Mouse (Mus musculus) forebrain, embryonic 14.5 days (tissue): Measurements from ENCODE around the gene Igf2bp1. TPM values are rescaled to one million over a fixed set of nuclear protein-coding genes. Genes with fewer than 3 reads are reported as not detected.

Experiments used
- ATAC-seq: fragments of 200-750 bp; cut with Nextera tagmentation; 2 replicates; pipeline ENCODE4 v1.8.0; 2017; ENCODE audit warnings: mild to moderate bottlenecking, moderate library complexity
- DNase-seq: peaks from one replicate; pipeline ENCODE4 v3.0.0-alpha.2; 2015; ENCODE audit warnings: low spot score
- H3K27ac ChIP-seq: fragments of 300-500 bp; sonication (generic); 2 replicates; pipeline ENCODE4 v1.5.1; 2014; ENCODE audit warnings: low read depth, mild to moderate bottlenecking, control low read depth, low read length, moderate library complexity
- H3K27me3 ChIP-seq: fragments of 300-500 bp; sonication (generic); replicated peaks from 2 replicates; pipeline ENCODE4 v1.6.1; 2014; ENCODE audit warnings: low read length, control low read depth, mixed read lengths; ENCODE audit not compliant: control insufficient read depth, insufficient read depth
- H3K36me3 ChIP-seq: fragments of 300-500 bp; sonication (generic); 2 replicates; pipeline ENCODE4 v1.6.1; 2014; ENCODE audit warnings: low read length, control low read depth; ENCODE audit not compliant: control insufficient read depth, insufficient read depth
- H3K4me1 ChIP-seq: fragments of 300-500 bp; sonication (generic); 2 replicates; pipeline ENCODE4 v1.6.1; 2014; ENCODE audit warnings: antibody characterized with exemption, low read length, control low read depth; ENCODE audit not compliant: control insufficient read depth, insufficient read depth
- H3K4me2 ChIP-seq: fragments of 300-500 bp; sonication (generic); 2 replicates; pipeline ENCODE4 v1.6.1; 2014; ENCODE audit warnings: mild to moderate bottlenecking, control low read depth, low read length
- H3K4me3 ChIP-seq: fragments of 300-500 bp; sonication (generic); 2 replicates; pipeline ENCODE4 v1.5.1; 2014; ENCODE audit warnings: low read depth, low read length, control low read depth
- H3K9ac ChIP-seq: fragments of 300-500 bp; sonication (generic); 2 replicates; pipeline ENCODE4 v1.6.1; 2014; ENCODE audit warnings: mild to moderate bottlenecking, low read length, control low read depth, moderate library complexity
- H3K9me3 ChIP-seq: fragments of 300-500 bp; sonication (generic); replicated peaks from 2 replicates; pipeline ENCODE4 v1.6.1; 2016; ENCODE audit warnings: low read length, control low read depth, mixed read lengths; ENCODE audit not compliant: control insufficient read depth
- WGBS: fragments of 180-500 bp; shearing (Covaris S2); extraction: QIAGEN DNeasy Blood & Tissue Kit; methylation state at CpG from one replicate; pipeline ENCODE4 v1.1.7; 2014; 5-methylcytosine and 5-hydroxymethylcytosine counted together
- polyA plus RNA-seq: library from polyadenylated mRNA; unstranded; fragments of >200 nt; fragmentation: Nextera tagmentation; extraction: Ambion mirVana; gene quantifications from 2 replicates; pipeline ENCODE4 v1.2.1, GENCODE M21; 2014

The Igf2bp1 gene
- polyA plus RNA-seq, 1 experiment from 2014 or later, result 15.3 TPM

DNA sequence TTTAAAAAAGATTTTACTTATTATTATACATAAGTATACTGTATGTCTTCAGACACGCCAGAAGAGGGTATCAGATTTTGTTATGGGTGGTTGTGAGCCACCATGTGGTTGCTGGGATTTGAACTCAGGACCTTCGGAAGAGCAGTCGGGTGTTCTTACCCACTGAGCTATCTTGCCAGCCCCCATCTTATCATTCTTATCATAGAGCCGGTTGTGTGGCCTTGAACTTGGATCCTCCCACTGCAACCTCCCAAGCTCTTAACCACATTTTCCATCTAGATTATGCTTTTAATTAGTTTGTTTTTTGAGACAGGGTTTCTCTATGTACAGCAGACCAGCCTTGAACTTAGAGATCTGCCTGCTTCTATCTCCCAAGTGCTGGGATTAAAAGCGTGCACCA is 31.8 kb upstream of the Igf2bp1 start:
- H3K4me3 ChIP-seq, result no peak overlapping the region
- H3K27ac ChIP-seq, result no peak overlapping the region
- no peak overlapping the region for H3K4me2 ChIP-seq
- no peak overlapping the region for H3K9ac ChIP-seq
- 90% methylated on average over 5 of the region's 5 CpGs for WGBS
- DNase-seq, result no peak
- H3K9me3 ChIP-seq, result no peaks in the 10 kb centered on the region
- ATAC-seq, result no peak
- no peaks in the 10 kb centered on the region for H3K27me3 ChIP-seq
- peaks cover 16% of the 10 kb centered on the region for H3K4me1 ChIP-seq
- H3K36me3 ChIP-seq, result peaks cover 18% of the 10 kb centered on the region; the same call in 1 of the 2 replicates

DNA sequence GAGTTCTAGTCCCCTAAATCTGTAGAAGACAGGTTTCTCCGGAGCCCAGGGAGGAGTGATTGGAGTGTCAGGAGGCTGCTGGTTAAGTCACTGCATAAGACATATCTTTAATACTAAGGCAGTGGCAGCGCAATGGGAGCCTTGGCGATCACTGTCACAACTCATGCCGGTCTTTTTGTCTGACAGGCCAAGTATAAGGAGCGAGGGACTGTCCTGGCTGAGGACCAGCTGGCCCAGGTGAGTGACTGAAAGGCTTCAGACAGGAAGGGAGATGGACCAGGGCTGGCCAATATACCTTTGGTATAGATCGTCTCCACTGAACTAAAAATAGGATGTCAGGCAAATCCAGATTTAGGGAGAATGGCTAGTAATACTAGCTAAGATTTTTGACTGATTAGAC is 29.4 kb upstream of the Igf2bp1 start:
- H3K27ac ChIP-seq, result 0 out of 2 replicates have a peak overlapping the region, but pooled peaks have one; percentile 9
- WGBS, result 7% methylated on average over 6 of the region's 6 CpGs

DNA sequence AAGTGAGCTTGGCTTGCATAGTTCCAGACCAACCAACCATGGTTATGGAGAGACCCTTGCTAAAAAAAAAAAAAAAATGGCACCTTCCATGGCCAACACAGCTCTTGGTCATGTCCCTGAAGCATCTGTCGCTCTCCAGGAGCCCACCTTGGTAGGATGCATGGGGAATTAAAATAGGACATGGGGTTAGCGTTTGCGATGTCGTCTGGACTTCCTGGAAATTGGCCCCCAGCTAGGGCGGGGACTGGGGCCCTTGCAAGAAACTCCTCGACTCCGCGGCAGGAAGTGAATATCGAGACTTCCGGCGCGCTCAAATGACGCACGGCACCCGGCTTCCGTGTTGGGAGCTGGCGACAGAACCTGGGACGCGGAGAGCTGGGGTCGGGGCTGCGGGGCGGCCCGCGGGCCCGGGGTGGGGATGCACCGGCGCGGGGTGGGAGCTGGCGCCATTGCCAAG is 28.9 kb upstream of the Igf2bp1 start, which contains the start of gene Snf8:
TSS of gene Snf8 (plus strand) at position 290 of the 457 bp plus-strand sequence.
- Histone ChIP-seq H3K27me3 (no peaks in the 10 kb centered on the region), H3K4me3 (peak within 1 kb of the TSS; percentile 79), H3K9me3 (no peaks in the 10 kb centered on the region), H3K9ac (peak within 1 kb of the TSS; percentile 81), H3K27ac (peak within 1 kb of the TSS; percentile 9; the same call in 1 of the 2 replicates), H3K36me3 (peaks cover 11% of the 10 kb centered on the region; the same call in 1 of the 2 replicates), H3K4me1 (peaks cover 16% of the 10 kb centered on the region), H3K4me2 (peak within 1 kb of the TSS; percentile 94)
- under 1% methylated on average over 29 of the region's 29 CpGs for WGBS
- ATAC-seq (peak; percentile 91), DNase-seq (peak; percentile 96)

More for the DNA sequence above, 29.4 kb upstream of the Igf2bp1 start:
- ATAC-seq, result no peak; the same call in 1 of the 2 replicates
- no peaks in the 10 kb centered on the region for H3K27me3 ChIP-seq
- peak overlapping the region; percentile 94 for H3K4me2 ChIP-seq
- peak overlapping the region; percentile 81 for H3K9ac ChIP-seq
- peak overlapping the region; percentile 79 for H3K4me3 ChIP-seq
- H3K36me3 ChIP-seq, result peaks cover 11% of the 10 kb centered on the region; the same call in 1 of the 2 replicates
- H3K9me3 ChIP-seq, result no peaks in the 10 kb centered on the region
- peak; percentile 17 for DNase-seq
- peaks cover 16% of the 10 kb centered on the region for H3K4me1 ChIP-seq

DNA sequence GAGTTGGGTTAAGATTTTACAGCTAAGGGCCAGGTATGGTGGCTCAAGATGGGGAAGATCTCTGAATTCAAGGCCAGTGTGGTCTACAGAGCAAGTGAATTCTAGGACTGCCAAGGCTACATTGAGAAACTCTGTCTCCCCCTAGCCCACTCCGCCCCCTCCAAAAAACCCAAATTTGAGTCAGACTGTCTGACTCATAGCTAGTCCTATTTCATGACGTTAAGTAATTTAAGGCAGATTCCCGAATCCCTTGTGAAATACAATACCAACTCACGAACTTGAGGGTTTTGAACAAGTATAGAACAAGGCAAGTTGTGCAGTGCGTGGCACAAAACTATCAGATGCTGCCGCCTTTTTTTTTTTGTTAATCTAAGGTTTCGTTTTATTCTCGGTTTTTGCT is 28.4 kb upstream of the Igf2bp1 start:
- H3K9ac ChIP-seq, result peak overlapping the region; percentile 81
- H3K27me3 ChIP-seq, result no peaks in the 10 kb centered on the region
- peaks cover 16% of the 10 kb centered on the region for H3K4me1 ChIP-seq
- no peaks in the 10 kb centered on the region for H3K9me3 ChIP-seq
- peaks cover 6% of the 10 kb centered on the region; the same call in 1 of the 2 replicates for H3K36me3 ChIP-seq
- ATAC-seq, result no peak
- no peak overlapping the region for H3K27ac ChIP-seq
- DNase-seq, result no peak
- peak overlapping the region; percentile 79 for H3K4me3 ChIP-seq
- 55% methylated on average over 8 of the region's 8 CpGs for WGBS
- H3K4me2 ChIP-seq, result peak overlapping the region; percentile 94

DNA sequence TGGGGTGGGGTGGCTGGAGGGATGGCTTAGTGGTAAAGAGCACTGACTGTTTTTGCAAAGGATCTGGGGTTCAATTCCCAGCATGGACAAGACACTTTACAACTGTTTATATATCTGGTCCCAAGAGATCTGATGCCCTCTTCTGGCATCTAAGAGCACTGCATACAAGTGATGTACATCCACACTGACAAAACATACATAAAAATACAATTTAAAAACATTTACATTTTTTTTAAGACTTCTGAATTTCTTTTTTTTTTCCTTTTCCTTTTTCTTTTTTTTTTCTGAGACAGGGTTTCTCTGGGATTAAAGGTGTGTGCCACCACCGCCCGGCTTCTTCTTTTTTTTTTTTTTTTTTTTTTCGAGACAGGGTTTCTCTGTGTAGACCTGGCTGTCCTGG is 27.5 kb upstream of the Igf2bp1 start:
- peaks cover 16% of the 10 kb centered on the region for H3K4me1 ChIP-seq
- DNase-seq, result peak; percentile 31
- no peak overlapping the region for H3K4me3 ChIP-seq
- H3K36me3 ChIP-seq, result peaks cover 3% of the 10 kb centered on the region; the same call in 1 of the 2 replicates
- WGBS, result 100% methylated on average over 2 of the region's 3 CpGs
- no peaks in the 10 kb centered on the region for H3K27me3 ChIP-seq
- no peak for ATAC-seq
- H3K9ac ChIP-seq, result no peak overlapping the region
- no peak overlapping the region for H3K4me2 ChIP-seq
- no peak overlapping the region for H3K27ac ChIP-seq
- no peaks in the 10 kb centered on the region for H3K9me3 ChIP-seq

DNA sequence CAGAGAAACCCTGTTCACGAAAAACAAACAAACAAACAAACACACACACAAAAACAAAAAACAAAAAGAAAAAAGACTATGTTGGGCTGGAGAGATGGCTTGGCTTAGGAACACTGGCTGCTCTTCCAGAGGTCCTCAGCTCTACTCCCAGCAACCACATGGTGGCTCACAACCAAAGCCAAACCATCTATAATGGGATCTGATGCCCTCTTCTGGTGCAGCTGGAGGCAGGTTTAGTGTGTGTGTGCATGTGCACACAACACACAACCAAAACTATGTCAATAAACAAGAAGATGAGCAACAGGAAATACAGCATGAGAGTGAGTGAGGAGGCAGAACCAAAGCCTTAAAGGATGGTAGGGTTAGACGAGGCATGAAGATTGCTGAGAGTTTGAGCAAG is 26.0 kb upstream of the Igf2bp1 start:
- Histone ChIP-seq H3K9ac (no peak overlapping the region), H3K4me2 (no peak overlapping the region), H3K4me3 (no peak overlapping the region), H3K27ac (no peak overlapping the region), H3K36me3 (no peaks in the 10 kb centered on the region; the same call in 1 of the 2 replicates), H3K4me1 (peaks cover 16% of the 10 kb centered on the region), H3K9me3 (no peaks in the 10 kb centered on the region), H3K27me3 (no peaks in the 10 kb centered on the region)
- 83% methylated on average over 2 of the region's 2 CpGs for WGBS
- ATAC-seq (no peak), DNase-seq (no peak)

DNA sequence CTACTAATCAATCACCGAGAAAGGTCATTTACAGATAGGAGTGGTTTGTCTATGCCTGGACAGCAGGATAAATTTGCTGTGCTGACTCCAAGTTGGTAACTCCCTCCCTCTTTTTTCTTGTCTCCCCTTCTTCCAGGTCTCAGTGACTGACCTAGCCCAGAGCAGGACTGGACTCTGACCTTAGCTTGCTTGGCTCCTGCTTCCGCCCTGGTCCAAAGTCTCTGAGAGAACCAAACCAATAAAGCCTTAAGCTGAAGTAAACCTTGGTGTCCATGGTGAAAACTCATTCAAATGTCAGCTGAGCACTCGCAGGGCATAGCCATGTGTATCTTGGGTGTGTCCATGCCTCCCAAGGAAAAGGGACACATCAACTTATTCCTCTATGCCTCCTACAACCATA is 24.8 kb upstream of the Igf2bp1 start:
- Histone ChIP-seq H3K4me2 (no peak overlapping the region), H3K27me3 (no peaks in the 10 kb centered on the region), H3K36me3 (no peaks in the 10 kb centered on the region), H3K4me3 (no peak overlapping the region), H3K27ac (no peak overlapping the region), H3K9ac (no peak overlapping the region), H3K9me3 (no peaks in the 10 kb centered on the region), H3K4me1 (peaks cover 9% of the 10 kb centered on the region)
- WGBS, result 90% methylated on average over 3 of the region's 3 CpGs
- no peak for ATAC-seq
- DNase-seq, result no peak

DNA sequence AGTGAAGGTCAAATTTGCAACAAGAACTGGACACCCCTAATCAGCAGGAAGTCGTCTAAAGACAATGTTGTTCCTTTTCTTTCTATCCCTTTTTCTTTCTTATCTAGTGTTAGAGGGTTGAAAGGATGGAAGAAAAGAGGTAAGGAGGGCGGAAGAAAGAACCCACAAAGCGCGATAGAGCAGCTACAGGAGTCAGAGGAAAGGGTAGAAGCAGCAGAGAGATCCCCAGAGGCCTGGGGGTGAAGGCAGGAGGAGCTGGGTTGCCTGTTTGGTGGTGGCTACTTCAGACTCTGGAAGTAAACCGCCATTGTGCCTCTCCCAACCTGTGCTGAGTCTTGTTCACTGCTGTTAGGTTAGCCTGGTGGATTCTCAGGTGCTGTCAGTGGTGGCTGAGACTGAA is 22.4 kb upstream of the Igf2bp1 start:
- Histone ChIP-seq H3K36me3 (no peaks in the 10 kb centered on the region), H3K9me3 (no peaks in the 10 kb centered on the region), H3K4me3 (no peak overlapping the region), H3K4me1 (no peaks in the 10 kb centered on the region), H3K9ac (no peak overlapping the region), H3K27me3 (no peaks in the 10 kb centered on the region), H3K4me2 (no peak overlapping the region), H3K27ac (no peak overlapping the region)
- no peak for ATAC-seq
- 63% methylated on average over 5 of the region's 5 CpGs for WGBS
- DNase-seq, result no peak

DNA sequence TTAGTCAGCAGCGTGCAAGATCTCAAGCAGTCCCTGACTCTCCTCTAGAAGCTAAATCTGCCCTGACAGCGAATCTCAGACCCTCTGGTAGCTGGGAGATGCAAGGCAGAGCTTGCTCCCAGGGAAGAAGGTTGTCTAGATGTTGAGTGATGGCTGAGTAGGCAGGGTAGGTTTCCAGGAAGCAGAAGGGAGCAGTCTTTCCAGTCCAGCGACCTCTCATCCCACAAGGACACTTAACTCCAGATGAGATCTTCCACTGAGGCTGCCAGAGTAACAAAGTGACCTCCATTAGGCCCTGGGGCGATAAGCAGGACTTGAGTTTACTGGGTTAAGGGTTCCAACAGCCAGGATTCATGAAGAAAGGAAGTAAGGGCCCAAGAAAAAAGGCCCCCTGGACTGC is 14.9 kb upstream of the Igf2bp1 start:
- H3K27ac ChIP-seq, result no peak overlapping the region
- H3K4me3 ChIP-seq, result no peak overlapping the region
- H3K4me2 ChIP-seq, result no peak overlapping the region
- H3K9ac ChIP-seq, result no peak overlapping the region
- H3K4me1 ChIP-seq, result no peaks in the 10 kb centered on the region
- ATAC-seq, result no peak
- H3K36me3 ChIP-seq, result no peaks in the 10 kb centered on the region
- no peaks in the 10 kb centered on the region for H3K27me3 ChIP-seq
- no peaks in the 10 kb centered on the region for H3K9me3 ChIP-seq
- WGBS, result 74% methylated on average over 4 of the region's 4 CpGs
- DNase-seq, result no peak
